Mouse (Mus musculus): ENCODE results near the gene Olfr135. TPM values are rescaled to one million over a fixed set of nuclear protein-coding genes. Genes with fewer than 3 reads are reported as not detected.

Olfr135 gene
- not detected for total RNA-seq (2021)

- intact Hi-C loops (cut with DNase I), result no loop called here
Measured at GRCm38 (mm10) chr17:38204035-38204434, at the start of gene Olfr135. Olfr135 (plus strand) TSS chr17:38204335.

GRCm38 (mm10) chr17:38171088-38171487 lies 33.0 kb upstream of the Olfr135 start, which contains the start of gene Olfr134:
Olfr134 (plus strand) TSS chr17:38171388.
- intact Hi-C loops (cut with DNase I), result no loop called here
- DNase-seq (ENCODE audit: low spot score), result no peak

More at GRCm38 (mm10) chr17:38204035-38204434, at the start of gene Olfr135:
- no peak for DNase-seq (ENCODE audit: low spot score)

Other genes with a start within 250 kb of the Olfr135 start
- gene Olfr129, start 144.3 kb upstream of the Olfr135 start, total RNA-seq (2021), result not detected
- not detected for gene Olfr130, start 140.4 kb upstream of the Olfr135 start, total RNA-seq (2021)
- gene Olfr131, start 115.6 kb upstream of the Olfr135 start, total RNA-seq (2021), result not detected
- gene Olfr132, start 69.8 kb upstream of the Olfr135 start, total RNA-seq (2021), result not detected
- gene Olfr133, start 59.1 kb upstream of the Olfr135 start, total RNA-seq (2021), result not detected
- not detected for gene Olfr134, start 32.9 kb upstream of the Olfr135 start, total RNA-seq (2021)
- gene Olfr138, start 56.7 kb downstream of the Olfr135 start, total RNA-seq (2021), result not detected
- gene Olfr137, start 103.2 kb downstream of the Olfr135 start, total RNA-seq (2021), result not detected
- gene Olfr136, start 125.5 kb downstream of the Olfr135 start, total RNA-seq (2021), result not detected
- gene Esp36, start 215.8 kb downstream of the Olfr135 start, total RNA-seq (2021), result not detected